Mouse (Mus musculus) ES-Bruce4 (cell line): ENCODE results near the gene Krtap28-10.

ENCODE experiments used
- CTCF ChIP-seq: IDR thresholded peaks from one replicate; pipeline ENCODE4 v1.8.1; 2011; ENCODE audit warnings: low read depth, low read length
- POLR2A ChIP-seq: IDR thresholded peaks from one replicate; pipeline ENCODE4 v1.8.1; 2011; ENCODE audit warnings: low read length; ENCODE audit not compliant: insufficient read depth

DNA sequence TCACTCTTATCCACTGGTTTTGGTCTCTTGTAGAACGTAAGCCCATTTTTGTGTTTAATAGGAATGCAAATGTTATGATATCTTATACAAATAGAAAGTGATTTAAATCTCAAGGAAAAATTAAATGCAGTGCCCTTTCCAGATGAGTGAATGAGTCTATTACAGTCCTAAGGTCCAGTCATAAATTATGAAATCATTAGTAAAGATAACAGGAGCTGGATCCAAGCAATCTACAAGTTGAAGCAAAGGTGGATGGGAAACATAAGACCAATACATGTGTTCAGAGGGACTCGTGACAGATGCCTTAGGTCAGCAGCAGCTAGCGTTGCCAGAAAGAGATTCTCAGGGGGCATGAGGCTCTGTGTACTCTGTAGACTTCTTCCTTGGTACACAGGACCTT lies 50.7 kb downstream of the Krtap28-10 start:
- no peak for TF ChIP-seq CTCF
- TF ChIP-seq POLR2A = no peak
